Mouse (Mus musculus) T-helper 1 cell (primary cell): ENCODE measurements at regions not wholly inside any gene's neighbourhood (a gene's known extent, or its start where the extent isn't known, plus 50 kb on each side); places are given as distances from the start of the nearest gene placed in this dataset.

ENCODE experiments used
- in situ Hi-C: fragments of 300-600 bp; cut with MboI, MseI; formaldehyde crosslinking; loops from one replicate; pipeline ENCODE4 v1.15.1; 2025; ENCODE audit warnings: high pct_unique_total_duplicates

GRCm38 (mm10) chr17:76205082-76205481 is 653.3 kb upstream of the Fam98a start:
- in situ Hi-C loops = no loop called here

GRCm38 (mm10) chr17:76184813-76185212 is 633.1 kb upstream of the Fam98a start:
- in situ Hi-C loops = no loop called here

GRCm38 (mm10) chr17:76136660-76137495 is 585.1 kb upstream of the Fam98a start:
- in situ Hi-C loops = no loop called here

- in situ Hi-C loops = no loop called here
Measured at GRCm38 (mm10) chr17:76134030-76134429, 582.3 kb upstream of the Fam98a start.

GRCm38 (mm10) chr17:76125260-76125659 is 573.5 kb upstream of the Fam98a start:
- in situ Hi-C loops = no loop called here

- in situ Hi-C loops = loop anchor here (10.0 kb wide), 1 partner anchor 1853 kb away; no protein-coding TSS in a partner anchor
Measured at GRCm38 (mm10) chr17:76111315-76112195, 559.8 kb upstream of the Fam98a start.

GRCm38 (mm10) chr17:76110856-76111255 is 559.1 kb upstream of the Fam98a start:
- in situ Hi-C loops = loop anchor here (10.0 kb wide), 1 partner anchor 1854 kb away; no protein-coding TSS in a partner anchor

- in situ Hi-C loops = no loop called here
Measured at GRCm38 (mm10) chr17:76083536-76083935, 531.8 kb upstream of the Fam98a start.

- in situ Hi-C loops = no loop called here
Measured at GRCm38 (mm10) chr17:76081780-76082179, 530.0 kb upstream of the Fam98a start.

GRCm38 (mm10) chr17:76046438-76046837 is 494.7 kb upstream of the Fam98a start:
- in situ Hi-C loops = no loop called here

GRCm38 (mm10) chr17:76032710-76033109 is 481.0 kb upstream of the Fam98a start:
- in situ Hi-C loops = no loop called here

GRCm38 (mm10) chr17:76008011-76008410 is 456.3 kb upstream of the Fam98a start:
- in situ Hi-C loops = no loop called here

- in situ Hi-C loops = no loop called here
Measured at GRCm38 (mm10) chr17:76002836-76003235, 451.1 kb upstream of the Fam98a start.

- in situ Hi-C loops = no loop called here
Measured at GRCm38 (mm10) chr17:75961371-75961770, 409.6 kb upstream of the Fam98a start.

- in situ Hi-C loops = no loop called here
Measured at GRCm38 (mm10) chr17:75936686-75937380, 385.1 kb upstream of the Fam98a start.

GRCm38 (mm10) chr17:75931022-75931421 is 379.3 kb upstream of the Fam98a start:
- in situ Hi-C loops = no loop called here

GRCm38 (mm10) chr17:75920240-75920639 is 368.5 kb upstream of the Fam98a start:
- in situ Hi-C loops = no loop called here

GRCm38 (mm10) chr17:75917020-75917419 is 365.3 kb upstream of the Fam98a start:
- in situ Hi-C loops = no loop called here

GRCm38 (mm10) chr17:75916590-75916989 is 364.8 kb upstream of the Fam98a start:
- in situ Hi-C loops = no loop called here

GRCm38 (mm10) chr17:75915256-75915655 is 363.5 kb upstream of the Fam98a start:
- in situ Hi-C loops = no loop called here

GRCm38 (mm10) chr17:75907085-75907484 is 355.3 kb upstream of the Fam98a start:
- in situ Hi-C loops = no loop called here

- in situ Hi-C loops = no loop called here
Measured at GRCm38 (mm10) chr17:75906643-75907042, 354.9 kb upstream of the Fam98a start.
